Mouse (Mus musculus) embryo, embryonic 11 days (tissue): ENCODE measurements around the gene Neto2.
"Not testable (repeated sequence)": the region's sequence is repeated elsewhere in the genome, so short reads cannot be mapped to it uniquely, and the experiment has no call there.

Experiments
- DNase-seq: peaks from one replicate; pipeline ENCODE4 v3.0.0-alpha.2; 2015

Neto2 gene

GRCm38 (mm10) chr8:85700751-85701351, at the start of gene Neto2:
Gene Neto2, minus strand, starts transcription at chr8:85700924.
- peak; percentile 92 for DNase-seq

- DNase-seq: no peak
Observed at GRCm38 (mm10) chr8:85745053-85745452, 44.3 kb upstream of the Neto2 start.

DNA sequence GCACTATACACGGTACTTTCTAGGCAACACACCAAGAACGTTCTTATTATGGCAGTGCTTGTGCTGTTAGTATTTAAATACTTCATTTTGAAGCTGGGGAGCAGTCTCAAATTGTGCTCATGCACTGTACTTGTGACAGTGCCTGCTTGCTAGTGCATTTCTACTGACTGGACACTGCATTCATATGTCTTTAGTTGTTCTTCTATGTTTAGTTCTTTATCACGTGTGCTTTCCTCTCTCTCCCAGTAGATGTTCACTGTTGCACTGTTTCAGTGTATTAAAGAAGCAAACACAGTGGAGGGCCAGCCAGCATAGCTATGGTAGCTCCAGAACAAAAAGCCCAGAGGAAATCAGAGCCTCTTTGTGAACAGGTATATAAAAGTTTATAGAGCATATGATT, 29.8 kb upstream of the Neto2 start:
- no peak for DNase-seq

DNA sequence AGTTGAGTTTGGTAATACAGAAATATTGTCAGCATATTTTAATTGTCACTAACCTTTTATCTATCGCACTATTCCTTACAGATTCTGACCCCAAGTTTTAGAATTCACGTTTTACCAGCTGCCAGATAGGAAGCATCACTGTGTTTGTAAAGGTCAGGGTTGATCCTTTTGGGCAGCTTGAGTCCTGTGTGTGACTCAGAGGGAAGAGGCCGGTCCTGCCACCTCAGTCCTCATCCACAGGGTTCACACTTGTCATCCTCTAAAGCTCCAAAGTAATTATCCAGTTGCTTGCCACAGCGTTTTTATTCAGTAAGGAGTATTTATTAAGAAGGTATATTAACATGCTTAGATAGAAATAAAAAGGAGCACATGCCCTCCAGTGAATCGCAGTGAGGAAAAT, 16.5 kb upstream of the Neto2 start:
- DNase-seq: no peak

DNA sequence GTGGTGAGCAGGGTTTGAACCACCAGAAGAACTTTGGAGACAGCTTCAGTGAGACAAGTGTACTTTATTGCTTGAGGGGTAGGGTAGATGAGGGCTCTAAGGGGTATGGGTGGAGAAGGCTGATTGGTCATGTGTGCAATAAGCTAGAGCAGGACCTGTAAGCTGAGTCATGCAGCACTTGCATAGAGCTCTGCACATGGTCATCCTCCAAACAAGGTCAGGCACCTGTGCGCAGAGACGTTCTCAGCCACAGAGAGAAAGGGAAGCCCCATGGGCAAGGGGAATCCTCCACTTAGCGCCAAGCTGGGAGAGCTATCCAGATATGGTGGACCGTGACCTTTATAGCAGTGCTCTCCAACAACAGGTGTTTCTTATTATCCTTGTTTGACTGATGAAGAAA, 16.0 kb upstream of the Neto2 start:
- DNase-seq: no peak

DNA sequence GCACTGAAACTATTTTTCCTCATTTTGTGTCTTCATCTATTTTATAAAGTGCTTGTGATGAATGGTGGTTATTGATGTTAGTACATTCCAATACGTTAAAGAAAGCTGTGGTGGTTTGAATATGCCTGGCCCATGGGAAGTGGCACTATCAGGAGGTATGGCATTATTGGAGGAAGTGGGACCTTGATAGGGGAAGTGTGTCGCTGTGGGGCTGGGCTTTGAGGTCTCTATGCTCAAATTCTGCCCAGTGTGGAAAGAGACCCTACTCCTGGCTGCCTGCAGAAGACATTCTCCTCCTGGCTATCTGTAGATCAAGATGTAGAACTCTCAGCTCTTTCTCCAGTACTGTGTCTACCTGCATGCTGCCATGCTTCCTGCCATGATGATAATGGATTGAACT, 6.3 kb upstream of the Neto2 start:
- DNase-seq: no peak

- peak; percentile 92 for DNase-seq
Observed at GRCm38 (mm10) chr8:85700101-85700750, 498 bp downstream of the Neto2 start.

DNA sequence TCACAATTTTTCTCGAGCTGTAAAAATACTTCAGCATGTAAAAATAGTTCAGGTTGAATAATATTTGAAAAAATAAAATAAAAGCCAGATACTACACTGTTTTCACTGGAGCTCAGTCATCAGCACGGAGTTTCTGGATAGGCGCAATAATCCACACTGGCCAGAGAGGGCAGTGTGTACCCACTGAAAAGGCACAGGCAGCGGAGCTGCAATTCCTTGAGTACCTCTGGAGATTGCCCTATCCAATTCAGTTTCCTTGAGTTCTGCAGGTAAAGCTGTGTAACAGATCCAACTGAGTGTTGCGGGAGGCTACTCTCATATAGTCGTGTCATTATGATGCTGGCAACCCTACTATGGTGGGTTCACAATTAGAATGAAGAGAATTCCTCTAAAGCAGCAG, 1.7 kb downstream of the Neto2 start:
- peak; percentile 86 for DNase-seq

DNA sequence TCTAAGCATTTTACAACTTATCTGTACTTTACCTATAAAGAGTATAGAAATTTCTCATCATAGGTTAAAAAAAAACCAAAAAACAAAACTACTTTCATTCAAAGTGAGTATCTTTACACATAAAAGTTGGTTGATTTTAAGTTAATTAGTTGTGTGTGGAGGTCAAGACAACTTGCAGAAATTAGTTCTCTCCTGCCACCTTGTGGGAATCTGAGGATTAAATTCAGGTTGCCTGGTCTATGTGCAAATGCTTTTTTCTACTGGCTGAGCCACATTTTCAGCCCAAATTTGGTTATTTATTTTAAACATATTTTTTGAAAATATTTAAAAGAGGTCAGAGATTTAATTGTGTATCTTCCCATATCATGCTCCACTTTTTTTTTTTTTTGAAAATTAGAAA, 35.6 kb downstream of the Neto2 start:
- DNase-seq: peak; percentile 15

DNA sequence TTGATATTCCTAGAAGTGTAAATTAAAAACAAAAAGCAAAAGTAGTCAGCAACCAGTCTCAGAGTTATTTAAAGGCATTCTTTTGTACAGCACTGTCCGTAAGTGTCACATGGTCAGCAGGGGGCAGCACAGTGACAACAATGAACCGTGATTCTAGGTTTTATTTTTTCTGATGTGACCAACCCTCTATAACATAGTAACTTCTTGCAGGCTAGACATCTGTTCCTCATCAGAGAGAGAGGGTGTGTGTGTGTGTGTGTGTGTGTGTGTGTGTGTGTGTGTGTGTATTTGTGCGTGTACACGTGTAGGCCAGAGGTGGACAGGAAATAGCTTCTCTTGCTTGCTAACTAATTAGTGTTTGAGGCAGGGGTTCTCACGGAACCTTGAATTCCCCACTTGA, 38.7 kb downstream of the Neto2 start:
- peak; percentile 66 for DNase-seq

GRCm38 (mm10) chr8:85651201-85651600, 49.5 kb downstream of the Neto2 start:
- no peak for DNase-seq

- DNase-seq: no peak
Observed at GRCm38 (mm10) chr8:85648553-85648952, 52.2 kb downstream of the Neto2 start.

- no peak for DNase-seq
Observed at GRCm38 (mm10) chr8:85644921-85645665, 55.6 kb downstream of the Neto2 start.

DNA sequence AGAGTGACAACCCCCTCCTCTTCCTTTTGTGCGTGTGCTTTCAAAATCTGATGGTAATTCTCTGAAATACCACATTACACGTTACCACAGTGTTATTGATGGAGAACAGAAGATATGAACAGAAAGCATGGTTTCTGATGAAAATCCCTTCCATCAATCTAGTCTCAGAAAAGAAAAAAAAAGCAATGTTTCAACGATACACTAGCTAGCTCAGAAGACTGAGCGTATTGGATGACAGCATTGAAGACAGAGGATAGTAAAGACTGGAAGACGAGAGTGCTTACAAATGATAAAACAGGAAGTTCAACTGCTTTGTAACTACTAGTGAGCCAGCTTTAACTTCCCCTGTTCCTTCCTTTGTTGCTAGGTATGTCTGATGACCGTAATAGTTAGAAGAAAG, 76.3 kb downstream of the Neto2 start:
- DNase-seq: no peak

DNA sequence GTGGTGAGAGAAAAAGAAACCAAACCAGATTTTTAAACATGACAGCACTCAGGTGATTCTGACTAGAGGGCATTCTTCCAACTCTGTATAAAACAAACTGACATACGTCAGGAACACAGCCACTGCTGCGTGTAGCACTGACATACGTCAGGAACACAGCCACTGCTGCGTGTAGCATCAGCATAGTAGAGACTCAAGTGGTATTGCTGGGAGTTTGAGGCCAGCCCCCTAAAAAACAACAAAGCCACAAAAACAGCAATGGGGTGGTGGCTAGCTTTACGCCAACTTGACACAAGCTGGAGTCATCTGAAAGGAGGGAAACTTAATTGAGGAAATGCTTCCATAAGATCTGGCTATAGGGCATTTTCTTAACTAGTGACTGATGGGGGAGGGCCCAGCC, 77.5 kb downstream of the Neto2 start:
- no peak for DNase-seq

- no peak for DNase-seq
Observed at GRCm38 (mm10) chr8:85618789-85619188, 81.9 kb downstream of the Neto2 start.

- not testable (repeated sequence) for DNase-seq
Observed at GRCm38 (mm10) chr8:85617125-85617524, 83.6 kb downstream of the Neto2 start.

GRCm38 (mm10) chr8:85608836-85609235, 91.9 kb downstream of the Neto2 start:
- no peak for DNase-seq

GRCm38 (mm10) chr8:85607804-85608203, 92.9 kb downstream of the Neto2 start:
- DNase-seq: no peak

GRCm38 (mm10) chr8:85606974-85607373, 93.8 kb downstream of the Neto2 start:
- no peak for DNase-seq

DNA sequence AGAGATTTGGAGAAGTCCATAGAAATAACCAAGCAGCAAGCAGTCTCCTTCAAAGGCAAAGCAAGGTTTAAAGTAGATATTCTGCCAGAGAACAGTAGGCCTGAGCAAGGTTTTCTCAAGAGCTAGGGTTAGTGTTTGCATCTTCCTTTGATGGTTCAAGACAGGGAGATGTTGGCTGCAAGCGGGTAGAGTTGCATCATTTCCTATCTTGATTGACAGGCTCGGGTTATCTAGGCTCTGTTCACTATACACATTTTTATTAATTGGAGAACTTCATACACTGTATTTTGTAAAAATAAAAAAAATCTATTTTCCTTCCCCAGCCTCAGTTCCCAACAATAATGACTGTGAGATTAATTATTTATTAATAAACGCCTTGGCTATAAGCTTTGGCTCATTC, 94.2 kb downstream of the Neto2 start:
- DNase-seq: no peak

DNA sequence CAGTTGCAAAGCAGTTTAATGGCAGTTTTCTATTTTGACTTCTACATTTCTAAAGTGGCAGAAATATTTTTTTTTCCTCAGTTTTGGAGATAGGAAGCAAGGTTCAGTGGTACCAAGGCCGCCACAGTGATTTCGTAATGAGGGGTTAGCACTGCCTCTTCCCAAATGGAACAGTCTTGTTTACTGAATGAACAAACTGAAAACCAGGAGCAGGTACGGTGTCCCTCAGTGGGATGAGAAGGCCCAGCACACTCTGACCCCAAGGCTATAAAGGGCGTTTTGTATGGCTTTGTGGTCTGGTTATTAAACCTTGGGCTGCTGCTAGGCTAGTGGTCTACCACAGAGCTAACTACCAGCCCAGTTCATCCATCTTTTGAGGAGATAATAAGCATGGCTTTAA, 96.5 kb downstream of the Neto2 start:
- no peak for DNase-seq

DNA sequence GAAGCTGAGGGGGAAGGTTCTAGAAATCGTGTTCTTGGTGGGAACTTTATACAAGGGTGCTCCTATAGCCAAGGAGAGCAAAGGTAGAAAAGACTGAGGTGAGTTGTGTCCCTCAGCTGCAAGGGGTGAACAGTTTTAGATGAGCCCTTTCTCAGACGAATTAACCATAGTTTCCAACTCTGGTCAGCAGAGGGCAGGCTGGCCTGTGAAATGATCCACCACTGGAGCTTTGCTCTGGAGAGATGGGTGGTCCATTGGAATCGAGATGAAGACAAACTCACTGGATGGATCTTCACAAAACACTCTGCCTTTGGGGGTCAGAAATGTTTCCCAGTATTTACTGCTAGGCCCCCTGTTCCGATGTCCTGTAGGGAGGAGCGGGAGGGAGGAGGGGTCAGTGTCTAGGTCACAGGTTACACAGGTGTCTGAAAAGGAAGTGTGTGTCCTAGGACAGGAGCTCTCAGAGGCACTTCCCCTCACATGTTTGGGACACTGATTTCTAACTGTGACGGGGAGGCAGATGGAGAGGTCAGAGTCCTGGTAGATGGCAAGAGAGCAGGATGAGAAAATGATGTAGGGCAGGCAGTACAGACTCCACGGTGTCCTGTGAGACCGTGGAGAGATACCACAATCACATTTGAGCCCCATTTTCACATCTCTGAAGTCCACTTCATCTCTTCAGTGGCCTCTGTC, 97.4 kb downstream of the Neto2 start:
- DNase-seq: peak; percentile 75

DNA sequence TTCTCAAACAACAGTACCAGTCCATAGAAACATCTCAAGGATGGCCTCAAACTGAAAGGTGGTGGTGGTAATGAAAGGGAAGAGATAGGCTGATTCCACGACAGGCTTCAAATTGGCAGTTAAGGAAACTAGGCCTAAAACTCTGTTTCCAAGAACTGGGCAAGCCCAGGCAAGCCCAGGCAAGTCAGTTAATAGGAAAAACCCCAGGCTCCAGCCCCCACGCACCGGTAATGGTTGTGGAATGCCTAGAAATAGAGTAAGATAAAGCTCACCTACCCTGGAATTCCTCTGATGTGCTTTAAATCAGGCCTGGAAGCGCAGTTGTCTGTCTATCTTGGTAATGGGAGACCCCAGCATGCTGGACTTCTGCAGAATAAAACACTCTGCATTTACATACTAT, 98.0 kb downstream of the Neto2 start:
- no peak for DNase-seq
